Mouse (Mus musculus): Measurements from ENCODE around the gene Kazn.

DNA sequence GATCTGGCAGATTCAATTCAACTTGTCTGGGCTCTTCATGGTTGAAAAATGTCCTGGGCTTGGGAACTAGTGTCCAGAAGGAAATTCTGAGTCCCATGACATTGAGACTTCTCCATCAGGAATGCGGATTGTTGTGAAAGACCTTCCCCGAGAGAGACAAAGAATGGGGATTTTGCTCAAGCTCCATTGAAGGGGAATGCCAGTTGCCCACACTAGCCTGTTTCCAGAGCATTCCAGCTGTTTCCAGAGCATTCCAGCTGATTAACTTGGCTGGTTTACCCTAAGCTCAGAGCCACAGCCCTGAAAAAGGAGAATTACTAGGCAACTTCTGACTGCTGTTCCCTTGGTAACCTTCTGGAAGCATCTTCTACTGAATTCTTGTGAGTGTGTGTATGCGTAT is 32.3 kb upstream of the Kazn start:
- no peak for TF ChIP-seq CTCF (IDR thresholded peaks at IDR 0.05; ENCODE audit: control insufficient read depth, insufficient read depth, low read length)
- TF ChIP-seq POLR2A (IDR thresholded peaks at IDR 0.05; ENCODE audit: borderline replicate concordance, control insufficient read depth, low read depth, low read length), result no peak
